Mouse (Mus musculus) kidney, embryonic 14.5 days (tissue): ENCODE results near the gene Gprasp1. TPM values are rescaled to one million over a fixed set of nuclear protein-coding genes. Genes with fewer than 3 reads are reported as not detected.

ENCODE experiments used
- microRNA counts: library from miRNA; unstranded; fragments of <30 nt; microRNA quantifications from one replicate; lab custom pipeline; 2017
- microRNA-seq: library from miRNA; unstranded; fragments of <30 nt; microRNA quantifications from one replicate; pipeline ENCODE4, GENCODE M21; 2016
- polyA plus RNA-seq: library from polyadenylated mRNA; unstranded; fragments of >200 nt; fragmentation: Nextera tagmentation; extraction: Ambion mirVana; gene quantifications from 2 replicates; pipeline ENCODE4 v1.2.1, GENCODE M21; 2014

Gene Gprasp1
- polyA plus RNA-seq, 1 experiment from 2014 or later = 49.1 TPM

MicroRNA genes within 50 kb of the gene (microRNA counts, 519-probe panel; counts per million panel counts)
- microRNA mmu-miR-1970 (lab: Ali Mortazavi, UCI) = not detected

Small RNA genes lying within 50 kb of the gene (microRNA-seq; reads per million reads assigned to microRNA genes)
- gene Mir1970 (not detected), gene Mir7646 (not detected)

Other genes with a start within 250 kb of the Gprasp1 start
- not detected in 2 replicates for gene AV320801, start 248.1 kb upstream of the Gprasp1 start, polyA plus RNA-seq
- gene Nxf7, start 144.0 kb upstream of the Gprasp1 start, polyA plus RNA-seq = not detected in 2 replicates
- gene Prame, start 115.0 kb upstream of the Gprasp1 start, polyA plus RNA-seq = not detected in 2 replicates
- gene Tcp11x2, start 48.9 kb upstream of the Gprasp1 start, polyA plus RNA-seq = not detected in 2 replicates
- gene Tmsb15a, start 17.5 kb upstream of the Gprasp1 start, polyA plus RNA-seq = not detected in 2 replicates
- gene Armcx5, start within 50 bp of the Gprasp1 start, polyA plus RNA-seq = 6.9 and 8.4 TPM in 2 replicates
- 38.6 and 56.1 TPM in 2 replicates for gene Bhlhb9, start 54.9 kb downstream of the Gprasp1 start, polyA plus RNA-seq
- gene Gprasp2, start 96.3 kb downstream of the Gprasp1 start, polyA plus RNA-seq = 11.4 and 21.6 TPM in 2 replicates